Mouse (Mus musculus): ENCODE data around the gene Mgmt.

The Mgmt gene

GRCm38 (mm10) chr7:136908616-136909144 lies 14.3 kb downstream of the Mgmt start:
- no peak for DNase-seq (ENCODE audit: low read depth, low spot score)

- no peak for DNase-seq (ENCODE audit: low read depth, low spot score)
Observed at GRCm38 (mm10) chr7:136912901-136913300, 18.5 kb downstream of the Mgmt start.

- no peak for DNase-seq (ENCODE audit: low read depth, low spot score)
Observed at GRCm38 (mm10) chr7:136916021-136916420, 21.6 kb downstream of the Mgmt start.

- DNase-seq (ENCODE audit: low read depth, low spot score), result no peak
Observed at GRCm38 (mm10) chr7:136920976-136921755, 26.8 kb downstream of the Mgmt start.

- no peak for DNase-seq (ENCODE audit: low read depth, low spot score)
Observed at GRCm38 (mm10) chr7:136922230-136922629, 27.8 kb downstream of the Mgmt start.

GRCm38 (mm10) chr7:136924610-136925260 lies 30.3 kb downstream of the Mgmt start:
- no peak for DNase-seq (ENCODE audit: low read depth, low spot score)

- DNase-seq (ENCODE audit: low read depth, low spot score), result no peak
Observed at GRCm38 (mm10) chr7:136926178-136926577, 31.8 kb downstream of the Mgmt start.

- DNase-seq (ENCODE audit: low read depth, low spot score), result no peak
Observed at GRCm38 (mm10) chr7:136930451-136930850, 36.0 kb downstream of the Mgmt start.

GRCm38 (mm10) chr7:136933367-136933766 lies 39.0 kb downstream of the Mgmt start:
- no peak for DNase-seq (ENCODE audit: low read depth, low spot score)

- DNase-seq (ENCODE audit: low read depth, low spot score), result no peak
Observed at GRCm38 (mm10) chr7:136934336-136934735, 39.9 kb downstream of the Mgmt start.

GRCm38 (mm10) chr7:136934784-136935183 lies 40.4 kb downstream of the Mgmt start:
- DNase-seq (ENCODE audit: low read depth, low spot score), result no peak

GRCm38 (mm10) chr7:136938371-136938770 lies 44.0 kb downstream of the Mgmt start:
- no peak for DNase-seq (ENCODE audit: low read depth, low spot score)

- DNase-seq (ENCODE audit: low read depth, low spot score), result no peak
Observed at GRCm38 (mm10) chr7:136942414-136942813, 48.0 kb downstream of the Mgmt start.

GRCm38 (mm10) chr7:136943886-136944285 lies 49.5 kb downstream of the Mgmt start:
- DNase-seq (ENCODE audit: low read depth, low spot score), result no peak

- peak; percentile 48 for DNase-seq (ENCODE audit: low read depth, low spot score)
Observed at GRCm38 (mm10) chr7:136945697-136946096, 51.3 kb downstream of the Mgmt start.

- DNase-seq (ENCODE audit: low read depth, low spot score), result peak; percentile 22
Observed at GRCm38 (mm10) chr7:136946131-136946530, 51.7 kb downstream of the Mgmt start.

GRCm38 (mm10) chr7:136948275-136948810 lies 53.9 kb downstream of the Mgmt start:
- DNase-seq (ENCODE audit: low read depth, low spot score), result no peak

- peak; percentile 10 for DNase-seq (ENCODE audit: low read depth, low spot score)
Observed at GRCm38 (mm10) chr7:136952608-136953007, 58.2 kb downstream of the Mgmt start.

GRCm38 (mm10) chr7:136953251-136953650 lies 58.8 kb downstream of the Mgmt start:
- DNase-seq (ENCODE audit: low read depth, low spot score), result no peak

GRCm38 (mm10) chr7:136972361-136972760 lies 77.9 kb downstream of the Mgmt start:
- no peak for DNase-seq (ENCODE audit: low read depth, low spot score)

GRCm38 (mm10) chr7:136975001-136975400 lies 80.6 kb downstream of the Mgmt start:
- DNase-seq (ENCODE audit: low read depth, low spot score), result no peak

GRCm38 (mm10) chr7:136997456-136997855 lies 103.0 kb downstream of the Mgmt start:
- no peak for DNase-seq (ENCODE audit: low read depth, low spot score)

GRCm38 (mm10) chr7:137000703-137001102 lies 106.3 kb downstream of the Mgmt start:
- DNase-seq (ENCODE audit: low read depth, low spot score), result no peak
